Mouse (Mus musculus): ENCODE data around the gene Mrgprf. TPM values are rescaled to one million over a fixed set of nuclear protein-coding genes. Genes with fewer than 3 reads are reported as not detected.

Gene Mrgprf
- total RNA-seq (2023; ENCODE audit: inconsistent age), result not detected in 4 replicates

GRCm38 (mm10) chr7:145300321-145301007, at the start of gene Mrgprf:
Gene Mrgprf (plus strand): TSS chr7:145300828.

GRCm38 (mm10) chr7:145283487-145284187, 17.0 kb upstream of the Mrgprf start, which contains the start of gene Tpcn2:
Gene Tpcn2 (minus strand): TSS chr7:145284011.

GRCm38 (mm10) chr7:145314785-145315411, 14.3 kb downstream of the Mrgprf start, which contains the start of gene Mrgprd:
Gene Mrgprd (plus strand): TSS chr7:145314835.

Other genes with a start within 250 kb of the Mrgprf start
- gene 1810010D01Rik, start 92.7 kb upstream of the Mrgprf start, total RNA-seq (2023; ENCODE audit: inconsistent age), result 3.0 TPM in 1 of 4 replicates, not detected in the others
- gene Tpcn2, start 16.8 kb upstream of the Mrgprf start, total RNA-seq (2023; ENCODE audit: inconsistent age), result 20.6 to 24.2 TPM (median 21.4 TPM) in 4 replicates
- not detected in 4 replicates for gene Mrgprd, start 14.0 kb downstream of the Mrgprf start, total RNA-seq (2023; ENCODE audit: inconsistent age)